Mouse (Mus musculus): ENCODE measurements at regions not wholly inside any gene's neighbourhood (a gene's known extent, or its start where the extent isn't known, plus 50 kb on each side); places are given as distances from the start of the nearest gene placed in this dataset.
A peak's percentile ranks its signal among the peaks of the same experiment; 100 is the strongest.
"Not testable (repeated sequence)": the region's sequence is repeated elsewhere in the genome, so short reads cannot be mapped to it uniquely, and the experiment has no call there.

DNA sequence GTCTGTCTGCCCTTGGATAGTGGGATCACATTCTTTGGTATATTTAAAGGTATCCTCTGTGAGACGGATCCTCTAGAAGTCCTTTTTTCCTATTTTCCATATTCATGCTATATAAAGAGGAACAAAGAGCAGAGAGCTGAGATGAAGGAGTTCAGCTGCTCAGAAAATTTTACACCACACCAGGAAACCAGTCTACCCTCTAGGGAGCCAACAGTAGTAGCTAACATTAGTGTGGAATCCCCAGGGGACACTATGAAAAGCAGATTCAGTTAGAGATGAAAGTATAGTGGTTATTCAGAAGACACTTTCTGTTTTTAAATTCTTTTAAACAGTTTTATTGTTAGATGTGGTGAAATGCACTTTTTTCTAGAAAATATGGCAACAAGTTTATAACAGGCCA is 1348.5 kb upstream of the Tacstd2 start:
- Histone ChIP-seq H3K27me3 (replicated peaks) (no peaks in the 10 kb centered on the region), H3K36me3 (replicated peaks in 1 of 2; ENCODE audit: control insufficient read depth in 1 of 2, insufficient read depth in 1 of 2, low read length in 1 of 2) (no peaks in the 10 kb centered on the region), H3K27ac (ENCODE audit: insufficient read depth, low read depth) (no peak overlapping the region), H3K4me1 (ENCODE audit: control insufficient read depth in 1 of 2, insufficient read depth in 2 of 2) (peaks cover 0 to 53% of the 10 kb centered on the region in 2 experiments; a peak in 2 of 4 replicates), H3K9me3 (replicated peaks; ENCODE audit: low read length) (no peaks in the 10 kb centered on the region), H3K79me2 (replicated peaks; ENCODE audit: control insufficient read depth, extremely low read depth, insufficient read depth, poor library complexity, severe bottlenecking) (no peaks in the 10 kb centered on the region), H3K9ac (ENCODE audit: insufficient read depth, low read depth) (no peak overlapping the region), H3K4me2 (ENCODE audit: insufficient read depth, low read depth, poor library complexity, severe bottlenecking) (no peak overlapping the region), H3K4me3 (replicated peaks in 1 of 3; ENCODE audit: low read depth in 2 of 3, low read length in 2 of 3, poor library complexity in 1 of 3) (no peak overlapping the region)
- TF ChIP-seq USF1 (IDR thresholded peaks at IDR 0.05; ENCODE audit: low read depth, low read length): no peak
- peak; percentile 57; the same call in 1 of the 2 replicates for TF ChIP-seq JUND (conservative IDR thresholded peaks at IDR 0.05; ENCODE audit: low read depth, low read length)
- peak; percentile 82 for TF ChIP-seq MAFK (IDR thresholded peaks at IDR 0.05; ENCODE audit: insufficient replicate concordance, low read length)
- TF ChIP-seq PAX5 (IDR thresholded peaks at IDR 0.05; ENCODE audit: low read length): no peak
- TF ChIP-seq IRF4 (IDR thresholded peaks at IDR 0.05; ENCODE audit: low read depth, low read length): peak; percentile 77
- no peak for TF ChIP-seq ZC3H11A (IDR thresholded peaks at IDR 0.05; ENCODE audit: low read depth, low read length)
- TF ChIP-seq JUN (IDR thresholded peaks at IDR 0.05; ENCODE audit: insufficient read depth, low read depth, low read length): peak; percentile 27; the same call in 1 of the 2 replicates
- TF ChIP-seq MAX (IDR thresholded peaks at IDR 0.05; ENCODE audit: low read length): no peak
- TF ChIP-seq ZNF384 (IDR thresholded peaks at IDR 0.05; ENCODE audit: low read depth, low read length): peak; percentile 34; the same call in 1 of the 2 replicates
- TF ChIP-seq UBTF (IDR thresholded peaks at IDR 0.05; ENCODE audit: low read depth, low read length): no peak
- peak; percentile 94 for TF ChIP-seq MEF2A (IDR thresholded peaks at IDR 0.05; ENCODE audit: borderline replicate concordance, low read depth, low read length)
- no peak for TF ChIP-seq CTCF (conservative IDR thresholded peaks at IDR 0.05 in 1 of 2, IDR thresholded peaks at IDR 0.05 in 1 of 2; ENCODE audit: low read depth in 2 of 2, low read length in 2 of 2)
- peak; percentile 56 for TF ChIP-seq BHLHE40 (IDR thresholded peaks at IDR 0.05; ENCODE audit: low read depth, low read length)
- peak; percentile 78; the same call in 1 of the 2 replicates for TF ChIP-seq KAT2A (IDR thresholded peaks at IDR 0.05; ENCODE audit: insufficient replicate concordance, low read length)
- no peak for TF ChIP-seq E2F4 (IDR thresholded peaks at IDR 0.05; ENCODE audit: insufficient replicate concordance, low read depth, low read length)
- TF ChIP-seq ETS1 (conservative IDR thresholded peaks at IDR 0.05; ENCODE audit: low read depth, low read length): peak; percentile 87
- 0 out of 2 replicates have a peak, but pooled peaks have one; percentile 31 for TF ChIP-seq RCOR1 (conservative IDR thresholded peaks at IDR 0.05; ENCODE audit: low read depth, low read length)
- TF ChIP-seq MXI1 (IDR thresholded peaks at IDR 0.05; ENCODE audit: low read depth, low read length): no peak
- TF ChIP-seq EP300 (IDR thresholded peaks at IDR 0.05; ENCODE audit: low read length): peak; percentile 96
- peak; percentile 69 for TF ChIP-seq TCF12 (IDR thresholded peaks at IDR 0.05; ENCODE audit: low read depth, low read length)
- TF ChIP-seq CHD1 (IDR thresholded peaks at IDR 0.05; ENCODE audit: low read depth, low read length): no peak
- TF ChIP-seq ZMIZ1 (IDR thresholded peaks at IDR 0.05; ENCODE audit: low read depth, low read length): no peak
- TF ChIP-seq MYC (IDR thresholded peaks at IDR 0.05; ENCODE audit: low read depth, low read length): no peak
- dilution Hi-C loops (cut with MboI; ENCODE audit: extremely low pct_ligation_motif_present, extremely low pct_unique_long_range_greater_than_20kb, low sequenced_read_pairs): no loop called here
- DNase-seq (ENCODE audit: extremely low read depth): peak; percentile 89
- in situ Hi-C loops (cut with MboI; ENCODE audit: low pct_ligation_motif_present, low pct_unique_long_range_greater_than_20kb, low sequenced_read_pairs): loop anchor here (25.0 kb wide), 1 partner anchor 1878 kb away; no protein-coding TSS in a partner anchor

DNA sequence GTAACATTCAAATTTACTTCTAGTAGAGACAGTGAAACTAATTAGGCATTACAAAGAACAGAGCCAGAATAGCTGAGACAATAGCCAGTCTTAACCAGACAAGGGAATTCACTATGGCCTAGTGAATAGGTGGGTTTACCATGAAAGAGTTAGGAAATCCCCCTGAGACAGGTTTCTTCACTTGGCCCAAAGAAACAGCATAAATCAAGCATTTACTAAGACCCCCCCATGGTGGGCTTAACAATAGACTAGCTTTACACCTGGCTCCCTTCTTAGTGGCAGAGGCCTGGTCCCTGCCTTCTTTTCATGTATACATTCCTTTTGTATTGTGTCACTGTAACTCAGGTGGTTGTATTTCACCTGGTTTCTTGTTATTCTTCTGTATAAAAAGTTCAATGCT is 1317.2 kb upstream of the Tacstd2 start:
- H3K4me3 ChIP-seq (replicated peaks in 1 of 3; ENCODE audit: low read depth in 2 of 3, low read length in 2 of 3, poor library complexity in 1 of 3); in situ Hi-C loops (cut with MboI; ENCODE audit: low pct_ligation_motif_present, low pct_unique_long_range_greater_than_20kb, low sequenced_read_pairs); H3K79me2 ChIP-seq (replicated peaks; ENCODE audit: control insufficient read depth, extremely low read depth, insufficient read depth, poor library complexity, severe bottlenecking); H3K9me3 ChIP-seq (replicated peaks; ENCODE audit: low read length); H3K27me3 ChIP-seq (replicated peaks); DNase-seq (ENCODE audit: extremely low read depth); H3K27ac ChIP-seq (ENCODE audit: insufficient read depth, low read depth); H3K4me2 ChIP-seq (ENCODE audit: insufficient read depth, low read depth, poor library complexity, severe bottlenecking); H3K36me3 ChIP-seq (replicated peaks in 1 of 2; ENCODE audit: control insufficient read depth in 1 of 2, insufficient read depth in 1 of 2, low read length in 1 of 2); H3K9ac ChIP-seq (ENCODE audit: insufficient read depth, low read depth); dilution Hi-C loops (cut with MboI; ENCODE audit: extremely low pct_ligation_motif_present, extremely low pct_unique_long_range_greater_than_20kb, low sequenced_read_pairs); H3K4me1 ChIP-seq (ENCODE audit: control insufficient read depth in 1 of 2, insufficient read depth in 2 of 2): not testable (repeated sequence)

All from CH12.LX (cell line).